Mouse (Mus musculus) MEL (cell line): ENCODE measurements around the gene Pxdn. TPM values are rescaled to one million over a fixed set of nuclear protein-coding genes. Genes with fewer than 3 reads are reported as not detected.

ENCODE experiments used
- DNase-seq: peaks from one replicate; pipeline ENCODE4 v3.0.0; 2011; ENCODE audit warnings: low read depth, low spot score
- H3K27ac ChIP-seq: 2 replicates; pipeline ENCODE4 v1.5.1; 2012; ENCODE audit warnings: low read depth, mild to moderate bottlenecking, control low read depth, low read length, moderate library complexity; ENCODE audit not compliant: control insufficient read depth
- H3K27me3 ChIP-seq, 2 experiments: fragments of 150-350 bp in 1 of 2; sonication (generic) in 1 of 2; 2 replicates each; pipeline ENCODE4 v1.6.1; 2012; ENCODE audit warnings: low read length in 2 of 2, mild to moderate bottlenecking in 2 of 2, improper control_type of control experiment in 1 of 2, moderate library complexity in 1 of 2; ENCODE audit not compliant: insufficient read depth in 2 of 2, control insufficient read depth in 1 of 2
- H3K36me3 ChIP-seq, 2 experiments: 2 replicates each; pipeline ENCODE4 v1.6.1; 2012 to 2014; ENCODE audit warnings: low read length in 2 of 2, improper control_type of control experiment in 1 of 2, inconsistent platforms in 1 of 2, mild to moderate bottlenecking in 1 of 2; ENCODE audit not compliant: insufficient read depth in 2 of 2, control insufficient read depth in 1 of 2
- H3K4me1 ChIP-seq, 2 experiments: fragments of 150-350 bp in 1 of 2; sonication (generic) in 1 of 2; 2 replicates each; pipeline ENCODE4 v1.6.1; 2012; ENCODE audit warnings: low read length in 2 of 2, improper control_type of control experiment in 1 of 2, mild to moderate bottlenecking in 1 of 2; ENCODE audit not compliant: insufficient read depth in 2 of 2, control insufficient read depth in 1 of 2
- H3K4me3 ChIP-seq, 2 experiments: fragments of 150-350 bp in 1 of 2; sonication (generic) in 1 of 2; 2 replicates each; pipeline ENCODE4 v1.5.1; 2012; ENCODE audit warnings: low read depth in 2 of 2, low read length in 2 of 2, mild to moderate bottlenecking in 2 of 2, moderate library complexity in 2 of 2, control low read depth in 1 of 2, improper control_type of control experiment in 1 of 2; ENCODE audit not compliant: control insufficient read depth in 1 of 2, insufficient read depth in 1 of 2
- H3K79me2 ChIP-seq: 2 replicates; pipeline ENCODE4 v1.6.1; 2012; ENCODE audit warnings: mild to moderate bottlenecking, low read length, moderate library complexity; ENCODE audit not compliant: control insufficient read depth, poor library complexity, insufficient read depth
- H3K9ac ChIP-seq: 2 replicates; pipeline ENCODE4 v1.6.1; 2012; ENCODE audit warnings: low read depth, mild to moderate bottlenecking, control low read depth, low read length, moderate library complexity; ENCODE audit not compliant: control insufficient read depth, poor library complexity, severe bottlenecking
- H3K9me3 ChIP-seq: fragments of 150-350 bp; sonication (generic); replicated peaks from 2 replicates; pipeline ENCODE4 v1.6.1; 2012; ENCODE audit warnings: mild to moderate bottlenecking, low read length, improper control_type of control experiment, moderate library complexity; ENCODE audit not compliant: insufficient read depth
- CHD2 ChIP-seq: IDR thresholded peaks from 2 replicates; pipeline ENCODE4 v1.6.1; 2011; ENCODE audit warnings: low read length, improper control_type of control experiment
- CTCF ChIP-seq, 3 experiments: IDR thresholded peaks in 2 of 3; conservative IDR thresholded peaks in 1 of 3; 2 replicates each; pipeline ENCODE4 v1.5.1; 2011 to 2012; ENCODE audit warnings: low read length in 3 of 3, low read depth in 2 of 3, mild to moderate bottlenecking in 2 of 3, improper control_type of control experiment in 1 of 3, inconsistent platforms in 1 of 3, mixed read lengths in 1 of 3, moderate library complexity in 1 of 3; ENCODE audit not compliant: control insufficient read depth in 1 of 3, insufficient read depth in 1 of 3, poor library complexity in 1 of 3, severe bottlenecking in 1 of 3
- EP300 ChIP-seq, 2 experiments: IDR thresholded peaks; 2 replicates each; pipeline ENCODE4 v1.6.1; 2011; ENCODE audit warnings: improper control_type of control experiment in 2 of 2, low read length in 2 of 2, low read depth in 1 of 2, mild to moderate bottlenecking in 1 of 2
- ETS1 ChIP-seq: IDR thresholded peaks from 2 replicates; pipeline ENCODE4 v1.6.1; 2012; ENCODE audit warnings: low read depth, mild to moderate bottlenecking, inconsistent platforms, low read length, improper control_type of control experiment, moderate library complexity
- GATA1 ChIP-seq: IDR thresholded peaks from 2 replicates; pipeline ENCODE4 v1.6.1; 2011; ENCODE audit warnings: low read depth, low read length, improper control_type of control experiment
- JUND ChIP-seq: IDR thresholded peaks from 2 replicates; pipeline ENCODE4 v1.6.1; 2011; ENCODE audit warnings: low read depth, mild to moderate bottlenecking, improper control_type of control experiment, low read length
- KAT2A ChIP-seq: conservative IDR thresholded peaks from 2 replicates; pipeline ENCODE4 v1.6.1; 2012; ENCODE audit warnings: low read depth, low read length, improper control_type of control experiment, inconsistent platforms
- MAX ChIP-seq: IDR thresholded peaks from 2 replicates; pipeline ENCODE4 v1.6.1; 2011; ENCODE audit warnings: low read length, improper control_type of control experiment
- MEF2A ChIP-seq: IDR thresholded peaks from 2 replicates; pipeline ENCODE4 v1.6.1; 2014; ENCODE audit warnings: low read depth, mild to moderate bottlenecking, inconsistent platforms, low read length, improper control_type of control experiment; ENCODE audit not compliant: poor library complexity, insufficient replicate concordance, severe bottlenecking; ENCODE audit errors: extremely low read depth
- MXI1 ChIP-seq: IDR thresholded peaks from 2 replicates; pipeline ENCODE4 v1.6.1; 2011; ENCODE audit warnings: mild to moderate bottlenecking, low read depth, low read length, improper control_type of control experiment
- MYC ChIP-seq: IDR thresholded peaks from 2 replicates; pipeline ENCODE4 v1.6.1; 2011; ENCODE audit warnings: low read depth, mild to moderate bottlenecking, low read length, improper control_type of control experiment, moderate library complexity
- POLR2A ChIP-seq, 2 experiments: IDR thresholded peaks; 2 replicates each; pipeline ENCODE4 v1.6.1; 2011 to 2012; ENCODE audit warnings: low read length in 2 of 2, mild to moderate bottlenecking in 2 of 2, control low read depth in 1 of 2, improper control_type of control experiment in 1 of 2, low read depth in 1 of 2, moderate library complexity in 1 of 2; ENCODE audit not compliant: control insufficient read depth in 1 of 2, insufficient read depth in 1 of 2, poor library complexity in 1 of 2
- RAD21 ChIP-seq: IDR thresholded peaks from 2 replicates; pipeline ENCODE4 v1.6.1; 2011; ENCODE audit warnings: mild to moderate bottlenecking, low read depth, low read length, improper control_type of control experiment
- SIN3A ChIP-seq: IDR thresholded peaks from 2 replicates; pipeline ENCODE4 v1.6.1; 2012; ENCODE audit warnings: low read length, improper control_type of control experiment, inconsistent platforms
- SMC3 ChIP-seq: IDR thresholded peaks from 2 replicates; pipeline ENCODE4 v1.6.1; 2011; ENCODE audit warnings: low read depth, low read length, improper control_type of control experiment
- TAL1 ChIP-seq: IDR thresholded peaks from 2 replicates; pipeline ENCODE4 v1.6.1; 2012; ENCODE audit warnings: mild to moderate bottlenecking, inconsistent platforms, low read length, moderate library complexity, mixed read lengths
- TBP ChIP-seq: IDR thresholded peaks from 2 replicates; pipeline ENCODE4 v1.8.0; 2011; ENCODE audit warnings: low read depth, low read length, improper control_type of control experiment
- TCF12 ChIP-seq: IDR thresholded peaks from 2 replicates; pipeline ENCODE4 v1.6.1; 2014; ENCODE audit warnings: low read depth, mild to moderate bottlenecking, inconsistent platforms, low read length, improper control_type of control experiment, moderate library complexity
- UBTF ChIP-seq: IDR thresholded peaks from 2 replicates; pipeline ENCODE4 v1.6.1; 2012; ENCODE audit warnings: low read depth, mild to moderate bottlenecking, inconsistent platforms, low read length, improper control_type of control experiment, moderate library complexity, borderline replicate concordance; ENCODE audit not compliant: insufficient read depth
- ZKSCAN1 ChIP-seq: IDR thresholded peaks from 2 replicates; pipeline ENCODE4 v1.6.1; 2012; ENCODE audit warnings: low read depth, mild to moderate bottlenecking, inconsistent platforms, low read length, improper control_type of control experiment, moderate library complexity
- ZMIZ1 ChIP-seq: IDR thresholded peaks from 2 replicates; pipeline ENCODE4 v1.6.1; 2012; ENCODE audit warnings: low read depth, mild to moderate bottlenecking, inconsistent platforms, low read length, improper control_type of control experiment, moderate library complexity
- polyA plus RNA-seq, 2 experiments: library from polyadenylated mRNA; stranded (reverse) in 1 of 2; unstranded in 1 of 2; fragments of >175 nt in 1 of 2; fragments of >200 nt in 1 of 2; gene quantifications; 2 replicates each; pipeline versions ENCODE4 v1.2.1 to v1.2.4; 2012; ENCODE audit warnings: low replicate concordance in 2 of 2, low read depth in 1 of 2; ENCODE audit not compliant: insufficient read length in 2 of 2, insufficient read depth in 1 of 2, missing spikeins in 1 of 2
- total RNA-seq: library from RNA; depleted of rRNA; stranded (reverse); fragments of 300-350 nt; gene quantifications from 2 replicates; pipeline ENCODE4 v1.2.3, GENCODE M21; 2012

Gene Pxdn
- total and polyA plus RNA-seq, 3 experiments: not detected

DNA sequence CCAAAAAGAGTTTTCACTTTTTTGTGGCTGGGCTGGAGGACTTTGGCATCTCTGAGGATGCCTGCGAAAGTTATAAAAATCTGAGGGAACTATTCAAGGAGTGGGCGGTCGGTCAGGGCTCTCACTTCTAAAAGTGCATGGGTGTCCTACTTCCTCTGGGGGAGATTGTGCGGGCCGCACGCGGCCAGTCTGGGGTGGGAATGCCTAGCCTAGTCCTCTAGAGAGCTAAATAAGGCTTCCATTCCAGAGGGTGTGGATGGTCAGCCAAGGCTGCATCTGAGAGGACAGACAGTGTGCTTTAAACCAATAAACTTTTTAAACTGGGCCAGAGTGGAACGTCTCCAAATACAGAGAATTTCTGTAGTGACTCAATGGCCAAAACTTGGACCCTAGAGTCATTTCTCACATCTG, 1.9 kb downstream of the Pxdn start:
- H3K9ac ChIP-seq: no peak overlapping the region
- no peaks in the 10 kb centered on the region for H3K4me1 ChIP-seq

DNA sequence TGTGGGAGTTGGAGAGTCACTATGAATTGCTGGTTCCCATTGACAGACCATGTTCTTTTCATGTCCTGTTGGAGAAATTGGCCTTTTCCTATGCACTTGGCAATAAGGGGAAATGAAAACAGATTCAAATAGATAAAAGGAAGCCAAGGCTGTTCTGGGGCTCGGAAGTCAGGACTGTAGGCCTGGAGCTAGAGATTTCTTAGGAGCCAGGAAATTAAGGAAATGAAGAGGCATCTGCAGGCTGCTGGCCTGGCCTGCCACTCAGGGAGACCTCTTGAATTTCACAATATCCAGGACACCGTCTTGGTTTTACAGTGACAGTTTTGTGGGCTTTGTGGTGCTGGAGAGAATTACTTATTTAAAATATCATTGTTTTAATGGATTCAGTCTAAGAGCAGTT, 5.0 kb downstream of the Pxdn start:
- Histone ChIP-seq H3K4me1 (no peaks in the 10 kb centered on the region), H3K79me2 (no peaks in the 10 kb centered on the region), H3K9ac (no peak overlapping the region), H3K27me3 (no peaks in the 10 kb centered on the region), H3K36me3 (no peaks in the 10 kb centered on the region), H3K27ac (no peak overlapping the region), H3K9me3 (no peaks in the 10 kb centered on the region), H3K4me3 (no peak overlapping the region)
- DNase-seq: no peak
- TF ChIP-seq TBP: no peak
- TF ChIP-seq MEF2A: no peak
- TF ChIP-seq MYC: no peak
- TF ChIP-seq SMC3: no peak
- no peak for TF ChIP-seq RAD21
- TF ChIP-seq TCF12: no peak
- no peak for TF ChIP-seq ZMIZ1
- TF ChIP-seq UBTF: no peak

More for the DNA sequence above, 1.9 kb downstream of the Pxdn start:
- no peak for DNase-seq
- no peak overlapping the region for H3K27ac ChIP-seq
- H3K4me3 ChIP-seq: no peak overlapping the region
- H3K36me3 ChIP-seq: no peaks in the 10 kb centered on the region
- H3K27me3 ChIP-seq: no peaks in the 10 kb centered on the region
- H3K9me3 ChIP-seq: no peaks in the 10 kb centered on the region
- no peaks in the 10 kb centered on the region for H3K79me2 ChIP-seq
- TF ChIP-seq CTCF (IDR thresholded peaks at IDR 0.05 in 2 of 3, conservative IDR thresholded peaks at IDR 0.05 in 1 of 3; ENCODE audit: control insufficient read depth in 1 of 3, insufficient read depth in 1 of 3, low read depth in 2 of 3, low read length in 3 of 3, poor library complexity in 1 of 3, severe bottlenecking in 1 of 3) (no peak), MXI1 (no peak), JUND (no peak), TBP (no peak), TAL1 (no peak), SIN3A (no peak), CHD2 (no peak), ZMIZ1 (no peak), ETS1 (no peak), ZKSCAN1 (no peak), KAT2A (no peak), EP300 (IDR thresholded peaks at IDR 0.05; ENCODE audit: low read depth in 1 of 2, low read length in 2 of 2) (no peak), MYC (no peak), UBTF (no peak), GATA1 (no peak), TCF12 (no peak), MAX (no peak), POLR2A (IDR thresholded peaks at IDR 0.05; ENCODE audit: control insufficient read depth in 1 of 2, insufficient read depth in 1 of 2, low read depth in 1 of 2, low read length in 2 of 2, poor library complexity in 1 of 2) (no peak)
